Mouse (Mus musculus): ENCODE data around the gene Lipn. TPM values are rescaled to one million over a fixed set of nuclear protein-coding genes. Genes with fewer than 3 reads are reported as not detected.

Gene Lipn
- 0.88 TPM in 1 of 2 replicates, not detected in the other for total RNA-seq (2021)
- long read RNA-seq: 0 reads

DNA sequence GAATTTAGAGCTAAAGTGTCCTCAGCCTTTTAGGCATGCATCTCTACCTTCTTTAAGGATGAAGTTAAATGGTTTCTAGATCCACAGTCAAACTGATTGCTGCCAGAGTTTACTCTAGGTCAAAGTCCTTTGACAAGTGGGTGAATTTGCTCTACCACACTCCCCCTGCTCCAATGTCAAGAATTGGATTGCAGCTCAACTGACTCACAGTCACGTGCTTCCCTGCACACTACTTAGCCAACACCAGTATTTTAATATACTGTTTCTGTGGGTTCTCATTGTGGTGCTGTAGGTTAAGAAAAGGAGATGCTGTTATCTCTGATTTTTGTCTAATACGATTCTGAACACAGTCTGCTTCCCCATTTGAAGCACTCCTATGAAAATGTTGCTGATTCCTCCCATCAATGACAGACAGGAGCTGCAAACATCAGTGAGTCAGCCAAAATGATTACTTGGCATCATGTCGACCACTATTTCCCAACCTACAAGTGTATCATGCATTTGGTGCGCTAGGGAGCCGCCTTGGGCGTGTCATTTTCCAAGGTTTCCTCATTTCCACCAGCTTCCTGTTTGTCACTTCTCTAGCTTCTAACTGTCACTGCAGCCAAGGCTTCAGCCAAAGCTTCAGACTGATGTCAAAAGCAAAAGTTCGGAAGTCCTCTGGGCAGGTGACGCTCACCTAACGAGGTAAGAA, at the start of gene Lipn:
TSS of gene Lipn (plus strand) at position 580 of the 694 bp plus-strand sequence.
- peak; percentile 2 for DNase-seq

DNA sequence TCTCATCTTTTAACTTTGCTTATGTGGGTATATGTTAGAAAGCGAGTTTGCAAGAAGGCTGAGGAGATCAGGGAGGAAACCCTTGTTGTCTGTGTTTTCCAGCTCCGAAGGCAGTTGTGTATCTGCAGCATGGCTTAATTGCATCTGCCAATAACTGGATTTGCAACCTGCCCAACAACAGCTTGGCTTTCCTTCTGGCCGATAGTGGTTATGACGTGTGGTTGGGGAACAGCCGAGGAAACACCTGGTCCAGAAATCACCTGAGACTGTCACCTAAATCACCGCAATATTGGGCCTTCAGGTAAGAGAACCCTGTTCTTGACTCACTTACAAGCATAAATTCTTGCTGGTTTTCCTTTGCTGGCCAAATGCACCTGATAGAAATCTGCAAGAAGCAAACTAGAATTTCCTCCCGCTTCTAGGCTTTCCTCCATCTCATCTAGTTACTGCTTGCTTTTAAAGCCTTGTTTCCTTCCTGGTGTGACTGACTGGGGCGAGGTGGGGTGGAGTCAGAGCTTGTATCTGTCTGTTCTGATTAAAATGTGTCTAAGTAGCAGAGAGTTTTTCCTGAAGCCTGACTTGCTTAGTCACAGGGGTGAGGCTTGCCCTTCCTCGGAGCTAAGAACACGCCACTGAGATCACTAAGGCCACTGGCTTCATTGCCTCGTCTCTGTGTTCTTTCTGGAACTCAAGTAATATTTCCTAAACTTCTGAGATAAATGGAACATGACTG, 45.6 kb upstream of the Lipn start:
- DNase-seq: no peak

DNA sequence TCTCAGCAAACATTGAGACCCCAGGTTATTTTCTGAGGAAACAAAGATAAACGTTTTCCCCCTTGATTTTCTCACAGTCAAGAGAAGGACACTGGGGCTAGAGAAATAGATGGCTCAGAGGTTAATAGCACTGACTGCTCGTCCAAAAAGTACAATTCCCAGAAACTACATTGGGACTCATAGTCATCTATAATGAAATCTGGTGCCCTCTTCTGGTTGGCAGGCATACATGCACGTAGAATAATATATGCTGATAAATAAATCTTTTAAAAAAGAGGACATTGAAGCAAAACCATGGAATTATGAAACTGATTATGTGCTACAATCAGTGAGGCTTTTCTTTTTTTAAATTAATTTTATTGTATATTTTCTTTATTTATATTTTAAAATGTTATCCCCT, 44.4 kb upstream of the Lipn start:
- no peak for DNase-seq

DNA sequence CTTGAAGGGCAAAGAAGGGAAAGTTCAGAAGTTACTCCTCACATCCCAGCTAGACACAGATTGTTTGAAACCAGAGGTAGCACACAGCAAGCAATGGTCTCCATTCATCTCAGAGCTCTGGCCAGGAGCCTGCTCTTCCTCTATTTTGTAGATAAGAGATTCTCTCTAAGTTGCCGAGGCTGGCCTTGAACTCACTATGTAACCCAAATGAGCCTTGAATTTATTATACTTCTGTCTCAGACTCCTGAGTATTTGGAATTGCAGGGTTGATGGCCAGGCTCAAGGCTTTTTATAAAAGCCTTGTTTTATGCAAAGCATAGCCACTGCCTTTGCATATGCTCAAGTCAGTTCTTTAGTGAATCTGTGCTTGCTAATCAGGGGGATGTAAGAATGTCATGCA, 27.4 kb upstream of the Lipn start:
- DNase-seq: peak; percentile 16

DNA sequence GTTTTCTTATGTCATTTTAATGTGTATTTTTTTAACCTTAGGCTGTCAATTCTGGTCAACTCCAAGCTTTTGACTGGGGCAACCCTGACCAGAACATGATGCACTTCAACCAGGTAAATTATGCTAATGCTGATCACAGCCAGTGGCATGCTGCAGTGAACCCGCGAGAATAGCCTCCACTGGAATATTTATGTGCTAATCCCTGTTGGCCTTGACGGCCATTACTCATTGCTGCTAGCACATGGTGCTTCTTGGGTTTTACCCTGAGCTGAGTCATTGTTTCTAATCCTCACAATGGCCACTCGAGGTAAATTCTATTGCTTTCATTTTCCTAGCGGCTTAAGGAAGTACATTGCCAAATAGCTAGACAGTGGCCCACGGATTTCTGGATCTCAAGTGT, 24.1 kb upstream of the Lipn start:
- DNase-seq: peak; percentile 44

DNA sequence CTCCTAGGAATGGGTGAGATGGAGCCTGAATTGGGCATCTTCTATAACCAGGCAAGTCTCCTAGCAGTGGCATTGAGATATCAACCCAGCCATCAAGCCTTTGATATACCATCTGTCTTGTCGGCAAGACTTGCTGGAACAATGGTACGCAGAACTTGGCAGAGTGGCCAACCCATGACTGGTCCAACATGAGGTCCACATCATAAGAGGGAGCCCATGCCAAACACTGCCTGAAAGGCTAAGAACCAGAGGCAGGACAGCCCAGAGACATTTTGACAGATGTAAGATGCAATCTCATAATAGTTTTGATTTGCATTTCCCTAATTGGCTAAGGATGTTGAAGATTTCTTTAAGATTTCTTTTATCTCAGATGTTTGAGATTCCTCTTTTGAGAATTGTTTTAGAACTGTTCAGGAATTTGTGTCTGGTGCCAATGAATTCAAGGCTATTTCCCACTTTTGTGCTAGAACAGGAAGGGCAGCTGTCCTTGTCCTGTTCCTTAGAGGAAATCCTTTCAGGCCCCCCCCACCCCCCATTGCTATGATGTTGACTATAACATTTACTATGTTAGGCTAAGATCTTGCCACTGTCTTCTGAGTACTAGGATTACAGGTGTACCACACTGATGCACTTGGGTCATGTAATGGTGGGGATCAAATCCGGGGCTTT, 17.7 kb upstream of the Lipn start:
- no peak for DNase-seq

DNA sequence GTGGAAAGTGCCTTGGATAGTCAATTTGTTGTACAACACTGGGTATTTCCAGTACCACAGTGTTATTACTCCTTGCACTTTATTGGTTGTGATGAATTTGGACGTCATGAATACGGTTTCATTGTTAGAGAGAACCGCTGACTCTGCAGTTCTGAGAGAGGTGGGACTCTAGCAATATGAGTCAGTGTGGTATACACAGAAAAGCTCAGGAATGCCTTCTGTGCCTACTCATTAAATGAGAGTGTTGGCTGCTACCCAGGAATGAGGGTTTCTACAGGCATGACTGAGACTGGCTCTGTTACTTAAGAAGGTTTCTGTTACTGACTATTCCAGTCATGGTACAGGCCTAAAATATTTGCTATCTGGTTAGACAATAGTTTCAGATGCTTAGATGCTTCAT, 15.7 kb upstream of the Lipn start:
- DNase-seq: no peak

DNA sequence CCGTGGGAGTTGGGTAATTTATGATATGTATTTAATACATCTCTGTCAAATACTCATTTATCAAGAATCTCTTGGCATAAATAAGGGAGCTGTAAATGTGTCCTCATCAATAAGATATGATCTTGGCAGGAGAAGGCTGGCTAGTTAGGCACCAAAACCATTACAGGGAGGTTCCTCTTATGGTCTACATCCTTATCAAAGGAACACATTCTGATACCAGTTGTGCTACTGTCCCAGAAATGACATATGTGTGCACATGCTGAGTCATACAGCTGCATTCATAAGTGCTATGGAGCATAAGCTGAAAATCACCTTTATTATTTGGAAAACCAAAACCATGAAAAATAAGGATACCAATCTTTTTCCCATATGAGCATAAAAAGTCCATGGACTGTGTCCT, 3.6 kb upstream of the Lipn start:
- no peak for DNase-seq

DNA sequence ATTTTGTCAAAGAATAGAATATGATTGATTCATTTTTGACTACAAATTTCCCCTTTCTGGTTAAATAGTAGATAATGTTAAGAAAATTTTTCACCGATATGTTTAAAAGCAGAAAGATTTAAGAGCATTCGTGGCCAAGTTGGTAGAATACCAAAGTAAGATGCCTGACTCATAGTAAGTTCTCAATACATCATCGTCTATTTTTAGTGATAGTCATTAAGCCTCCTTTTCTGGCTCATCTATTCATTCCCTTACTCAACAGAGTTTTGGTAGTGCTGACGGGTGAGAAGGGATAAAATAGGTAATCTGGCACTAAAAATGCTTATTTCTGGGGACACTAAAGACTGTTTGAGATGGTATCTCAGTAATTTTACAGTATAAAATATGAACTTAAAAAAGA, 3.1 kb upstream of the Lipn start:
- DNase-seq: no peak

DNA sequence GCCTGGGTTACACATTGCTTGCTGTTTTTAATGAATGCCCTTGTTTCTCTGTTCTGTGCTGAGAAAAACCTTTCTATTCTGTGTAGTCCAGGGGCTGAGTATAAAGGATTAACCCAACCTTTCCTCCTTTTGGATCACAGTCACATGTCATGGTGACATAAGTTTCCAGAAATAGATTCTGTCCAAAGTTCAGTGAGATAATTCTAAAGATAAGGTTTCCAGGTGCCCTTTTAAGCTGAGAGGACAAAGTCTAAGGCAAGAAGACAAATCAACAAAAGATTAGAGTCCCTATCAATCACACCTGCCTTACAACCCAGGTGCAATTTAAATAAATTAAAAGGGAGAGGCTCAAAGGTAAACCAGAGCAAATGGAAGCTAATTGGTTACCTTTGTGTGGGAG, 7.1 kb downstream of the Lipn start:
- DNase-seq: no peak

DNA sequence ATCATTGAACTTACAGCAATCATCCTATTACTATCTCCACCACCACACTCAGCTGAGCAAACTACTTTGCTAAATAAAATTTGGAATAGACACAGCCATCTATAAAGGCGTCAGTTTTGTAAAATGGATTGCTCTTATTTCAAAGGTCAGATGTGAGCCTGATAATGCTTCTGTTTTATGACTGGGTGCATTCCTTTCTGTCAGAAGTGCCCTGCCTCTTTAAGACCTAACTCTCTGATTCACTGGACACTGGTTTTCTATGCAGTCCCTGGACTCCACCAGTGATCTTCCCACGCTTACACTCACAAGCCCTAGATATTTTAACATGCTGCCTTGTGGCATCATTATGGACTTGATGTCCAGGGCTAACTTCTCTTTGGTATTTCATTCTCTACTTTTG, 11.0 kb downstream of the Lipn start:
- DNase-seq: no peak

DNA sequence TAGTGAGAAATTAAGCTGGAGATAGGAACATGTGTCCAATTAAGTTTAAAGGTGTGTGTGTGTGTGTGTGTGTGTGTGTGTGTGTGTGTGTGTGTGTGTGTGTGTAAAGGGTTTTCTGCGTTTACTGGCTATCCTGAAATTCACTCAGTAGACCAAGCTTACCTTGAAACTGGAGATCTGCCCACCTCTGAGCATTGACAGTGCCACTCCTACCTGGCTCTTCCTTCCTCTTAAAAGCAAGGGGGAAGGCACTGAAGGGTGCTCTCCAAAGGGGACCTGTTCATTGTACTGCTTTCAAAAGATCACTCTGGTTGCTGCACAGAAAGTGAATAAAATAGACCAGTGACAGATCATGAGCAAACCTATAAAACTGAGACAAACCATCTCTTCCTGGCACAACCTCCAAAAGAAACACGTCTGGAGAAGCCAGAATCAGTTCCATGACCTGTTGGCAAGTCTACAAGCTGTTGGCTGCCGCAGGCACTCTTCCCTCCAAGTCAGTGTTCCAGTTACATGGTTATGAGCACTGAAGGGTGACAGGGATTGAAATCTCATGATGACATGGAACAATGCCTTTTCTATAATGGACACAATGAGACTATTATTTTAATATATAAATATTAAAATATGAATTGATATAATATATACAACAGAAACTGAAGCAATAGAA, 22.0 kb downstream of the Lipn start:
- DNase-seq: no peak

DNA sequence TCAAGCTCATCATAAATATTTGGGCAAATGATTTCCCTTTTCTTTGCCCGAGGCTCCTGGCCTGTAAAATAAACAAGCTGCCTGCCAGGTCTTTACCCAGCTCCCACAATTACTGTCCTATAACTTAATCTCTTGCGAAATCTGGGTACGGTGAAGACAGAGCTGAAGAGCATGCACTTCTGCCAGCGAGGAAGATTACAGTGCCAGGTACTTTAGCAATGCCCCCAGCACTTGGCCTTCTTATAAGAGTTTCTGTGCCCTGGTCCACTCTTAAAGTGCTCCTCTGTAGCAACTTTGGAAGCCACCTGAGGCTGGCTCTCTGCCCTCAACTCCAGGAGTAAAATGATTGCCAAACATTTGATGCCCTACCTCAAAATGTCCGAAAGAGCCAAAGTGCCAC, 28.2 kb downstream of the Lipn start:
- DNase-seq: no peak

DNA sequence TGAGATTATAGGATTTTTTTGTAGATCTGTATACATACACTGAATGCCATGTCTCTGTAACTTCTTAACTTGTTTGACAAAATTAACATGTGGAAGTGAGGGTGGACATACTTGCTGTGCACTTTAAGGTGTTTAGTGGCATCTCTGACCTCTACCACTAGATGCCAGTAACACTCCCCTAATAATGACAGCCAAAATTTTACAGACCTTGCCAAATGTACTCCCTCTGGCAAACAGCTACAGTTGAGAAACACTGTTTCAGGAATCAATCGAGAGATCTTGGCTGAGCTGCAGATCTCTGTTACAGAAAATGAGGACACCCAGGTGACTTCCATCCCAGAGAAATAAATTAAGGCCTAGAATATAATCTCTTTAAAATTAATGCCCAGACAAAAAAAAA, 29.1 kb downstream of the Lipn start:
- DNase-seq: no peak

DNA sequence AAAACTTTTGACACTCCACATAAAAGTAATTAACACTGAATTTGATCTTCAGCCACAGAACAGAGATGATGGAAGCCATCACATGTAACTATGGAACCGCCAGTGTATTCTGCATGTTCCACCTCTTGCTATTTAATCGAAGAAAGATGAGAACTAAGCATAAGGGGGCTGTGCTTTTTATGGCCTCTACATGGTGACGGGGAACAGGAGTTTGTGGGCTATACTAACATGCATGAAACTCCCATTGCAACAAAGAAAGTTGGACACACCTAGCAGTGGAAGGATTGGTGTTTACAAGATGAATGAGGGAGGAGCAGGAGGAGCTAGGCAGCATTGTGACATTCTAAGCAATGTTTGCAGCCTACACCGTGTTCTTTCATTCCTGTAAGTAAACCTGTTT, 33.5 kb downstream of the Lipn start, which contains the start of gene Lipm:
TSS of gene Lipm (plus strand) at position 301 of the 400 bp plus-strand sequence.
- no peak for DNase-seq

DNA sequence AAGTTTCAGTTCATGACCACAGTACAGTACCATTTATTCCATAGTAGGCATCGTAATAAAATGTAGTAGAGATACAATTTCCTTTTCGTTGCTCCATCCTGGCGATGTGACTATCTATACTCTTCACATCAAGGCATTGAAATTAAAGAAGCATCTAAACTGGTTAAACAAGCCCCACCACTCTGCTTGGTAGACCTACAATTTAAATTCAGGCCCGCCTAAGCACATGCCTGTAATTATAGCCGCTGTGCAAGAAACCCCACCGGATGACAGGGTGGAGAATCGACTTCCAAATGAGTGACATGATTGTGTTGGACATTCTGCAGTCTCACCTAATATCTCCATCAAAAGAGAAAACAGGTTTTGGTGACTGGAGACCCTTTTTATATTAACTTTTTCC, 34.7 kb downstream of the Lipn start:
- DNase-seq: no peak

DNA sequence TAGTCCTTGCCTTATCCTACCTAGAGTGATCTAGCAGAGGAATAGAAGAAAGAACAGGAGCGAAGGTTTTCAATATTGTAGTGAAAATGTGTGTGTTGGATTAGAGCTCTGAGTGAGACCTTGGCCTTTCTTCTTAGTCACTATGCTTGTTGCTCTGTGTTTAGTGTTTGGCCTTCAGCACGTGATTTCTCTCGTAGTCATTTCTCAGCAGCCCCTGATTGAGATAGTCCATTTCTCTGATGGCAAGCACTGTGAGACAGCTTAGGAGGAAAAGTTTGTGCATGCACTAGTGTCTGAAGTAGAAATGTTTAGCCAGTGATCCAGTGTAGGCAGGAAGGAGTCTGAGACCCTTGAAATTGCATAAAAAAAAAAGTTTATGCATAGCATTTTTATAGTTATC, 37.7 kb downstream of the Lipn start:
- no peak for DNase-seq

DNA sequence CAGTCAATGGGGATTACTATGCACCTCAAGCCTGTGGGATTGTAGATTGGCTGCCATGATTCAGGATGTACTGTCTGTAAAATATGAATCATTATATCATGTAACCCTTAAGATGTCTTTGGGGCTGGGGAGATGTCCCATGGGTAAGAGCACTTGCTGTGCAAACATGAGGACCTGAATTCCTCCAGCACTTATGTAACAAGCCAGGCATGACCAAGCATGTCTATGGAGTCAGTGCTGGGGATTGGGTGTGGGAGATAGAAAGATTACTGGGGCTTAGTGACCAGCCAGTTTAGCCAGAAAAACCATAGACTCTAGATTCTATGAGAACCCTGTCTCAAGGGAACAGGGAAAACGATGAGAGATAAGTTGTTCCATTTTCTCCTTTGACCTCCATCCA, 51.9 kb downstream of the Lipn start:
- no peak for DNase-seq

DNA sequence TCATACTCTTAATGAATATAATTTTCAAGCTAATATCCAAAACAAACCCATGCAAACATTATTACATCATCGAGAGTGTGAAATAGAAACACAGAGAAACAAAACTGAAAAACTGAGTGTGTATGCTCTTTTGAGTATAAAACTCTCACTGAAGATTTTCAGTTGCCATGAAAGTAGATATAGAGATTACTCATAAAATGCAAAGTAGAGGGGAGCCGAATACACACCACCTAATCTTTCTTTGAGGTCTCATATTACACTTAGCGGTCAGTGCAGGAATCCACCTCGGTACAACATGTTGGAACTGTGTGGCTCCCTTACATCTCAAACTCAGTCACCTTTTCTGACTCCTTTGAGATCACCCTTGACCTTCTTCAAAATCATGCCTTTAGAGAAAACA, 52.5 kb downstream of the Lipn start:
- no peak for DNase-seq

DNA sequence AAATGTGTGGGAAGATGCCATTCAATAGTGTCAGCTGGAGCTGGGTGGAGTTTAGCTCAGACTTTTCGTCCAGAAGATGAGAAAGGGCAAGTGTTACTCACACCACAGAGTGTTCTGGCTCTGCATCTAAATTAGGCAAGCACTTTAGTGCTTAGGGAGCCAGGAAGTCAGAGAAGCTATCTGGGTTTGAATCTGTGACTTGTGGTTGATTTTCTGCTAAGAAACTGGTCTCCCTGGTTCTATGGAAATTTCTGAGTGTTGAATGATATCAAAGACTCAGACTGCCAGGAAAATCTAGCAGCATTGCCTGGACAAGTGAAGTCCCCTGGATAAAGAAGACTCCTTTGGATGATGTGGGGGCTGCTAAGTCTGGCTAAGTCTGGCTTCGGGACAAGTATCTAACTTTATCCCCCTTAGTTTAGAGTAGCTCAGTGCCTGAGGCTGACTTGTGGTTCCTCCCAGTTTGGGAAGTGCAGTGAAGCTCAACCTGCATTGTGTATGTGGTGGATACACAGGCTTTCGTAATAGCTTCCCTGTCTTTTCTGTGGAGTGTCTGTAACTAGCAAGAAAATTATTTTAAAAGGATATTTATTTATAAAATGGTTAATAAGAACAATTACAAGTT, 53.1 kb downstream of the Lipn start:
- DNase-seq: no peak

Measured in adrenal gland, postnatal 25 days (tissue).